ENCODE assay signal across 15 mouse cellular contexts in genomic region chr10:26377332-26377602, GRCm38 (mm10).
"Had no signal": no experiment of that assay in that cellular context is flagged by ENCODE, and none has a peak within 500 bp of the region (broad histone marks: within the 10 kb centered on the region; RNA-seq: fewer than 3 reads in every experiment).

No protein-coding gene starts in this region.

- H3K9ac ChIP-seq: liver, embryonic 13.5 days; neural tube, embryonic 12.5 days; neural tube, embryonic 15.5 days had no signal

- H3K36me3 ChIP-seq: liver, embryonic 13.5 days; midbrain, embryonic 15.5 days; neural tube, embryonic 12.5 days; neural tube, embryonic 15.5 days had no signal

- H3K27ac ChIP-seq: liver, embryonic 13.5 days; neural tube, embryonic 12.5 days; stomach, postnatal 0 days had no signal

- DNase-seq: kidney, adult 18-20 months; kidney, adult 9 months; kidney, postnatal 14 days; left cerebral cortex, postnatal 4 days; liver, embryonic 13.5 days; lung, adult 2 months; lung, postnatal 14 days; lung, postnatal 4 days; right cerebral cortex, adult 18-20 months; right cerebral cortex, postnatal 14 days; right cerebral cortex, postnatal 4 days had no signal

- ATAC-seq: midbrain, embryonic 15.5 days had no signal

- H3K9me3 ChIP-seq: liver, embryonic 13.5 days; midbrain, embryonic 15.5 days; neural tube, embryonic 12.5 days; neural tube, embryonic 15.5 days had no signal

- H3K4me3 ChIP-seq: neural tube, embryonic 12.5 days had no signal

- H3K27me3 ChIP-seq: midbrain, embryonic 15.5 days; neural tube, embryonic 12.5 days; neural tube, embryonic 15.5 days had no signal
